Mouse (Mus musculus) gastrocnemius, adult 2 months (tissue): ENCODE measurements around the gene Mgat5b. TPM values are rescaled to one million over a fixed set of nuclear protein-coding genes. Genes with fewer than 3 reads are reported as not detected.
"Not testable (repeated sequence)": the region's sequence is repeated elsewhere in the genome, so short reads cannot be mapped to it uniquely, and the experiment has no call there.

Source experiments
- DNase-seq: peaks from one replicate; pipeline ENCODE4 v3.0.0; 2022
- H3K27ac ChIP-seq: fragments of 200-600 bp; 2 replicates; pipeline ENCODE4 v1.8.1; 2022; ENCODE audit warnings: mild to moderate bottlenecking
- H3K4me3 ChIP-seq: fragments of 200-600 bp; 2 replicates; pipeline ENCODE4 v1.8.1; 2022; ENCODE audit warnings: mild to moderate bottlenecking, moderate library complexity
- CTCF ChIP-seq: fragments of 200-600 bp; IDR thresholded peaks from 2 replicates; pipeline ENCODE4 v1.8.1; 2022; ENCODE audit warnings: antibody characterized with exemption, mild to moderate bottlenecking, moderate library complexity
- intact Hi-C: fragments of 180-260 bp; cut with DNase I; formaldehyde crosslinking; loops from one replicate; pipeline ENCODE4 v1.15.1; 2025
- total RNA-seq, 2 experiments: library from RNA; stranded (reverse); gene quantifications; 2 replicates each; pipeline ENCODE4 v1.2.3; 2021

The Mgat5b gene
- total RNA-seq, 2 experiments from 2014 or later, result not detected

DNA sequence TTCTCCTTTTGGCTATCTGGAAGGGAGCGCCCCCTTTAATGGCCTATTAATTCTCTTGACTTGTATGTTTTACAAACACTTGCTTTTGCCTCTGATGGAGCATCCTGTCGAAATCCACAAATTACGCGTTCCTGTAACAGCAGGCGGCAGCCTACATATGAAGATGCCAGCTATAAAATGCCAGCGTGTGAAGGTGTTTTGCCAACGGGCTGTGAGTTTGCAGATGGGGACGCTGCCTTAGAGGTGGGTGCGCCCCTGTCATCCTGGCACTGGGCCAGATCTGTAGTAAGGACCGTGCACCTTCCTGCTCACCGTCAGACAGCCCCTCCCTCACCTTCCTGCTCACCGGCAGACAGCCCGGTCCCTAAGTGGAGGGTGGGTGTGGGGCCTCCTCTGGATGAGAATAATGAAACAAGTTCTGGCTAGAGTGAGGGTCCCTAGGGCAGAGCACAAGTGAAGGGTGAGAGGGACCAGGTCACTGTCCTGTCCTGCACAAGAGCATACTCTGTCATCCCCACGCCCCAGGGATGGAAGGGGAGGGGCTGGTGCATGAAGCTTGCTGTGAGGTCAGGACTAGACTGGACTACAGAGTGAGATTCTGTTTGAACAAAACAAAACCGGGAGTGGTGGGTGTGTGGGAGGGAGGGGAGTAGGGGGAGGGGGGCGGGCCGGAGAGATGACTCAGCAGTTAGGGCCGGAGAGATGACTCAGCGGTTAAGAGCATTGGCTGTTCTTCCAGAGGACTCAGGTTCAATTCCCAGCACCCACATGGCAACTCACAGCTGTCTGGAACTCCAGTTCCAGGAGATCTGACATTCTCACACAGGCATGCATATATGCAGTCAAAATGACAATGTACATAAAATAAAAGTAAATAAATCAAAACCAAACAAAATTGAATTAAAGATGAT is 24.9 kb upstream of the Mgat5b start:
- no peak for DNase-seq
- Histone ChIP-seq H3K4me3 (no peak overlapping the region), H3K27ac (no peak overlapping the region)
- intact Hi-C loops, result loop anchor here (10.0 kb wide), 1 partner anchor 301 kb away; the partner anchor contains the start of gene Sept9
- TF ChIP-seq CTCF, result no peak

DNA sequence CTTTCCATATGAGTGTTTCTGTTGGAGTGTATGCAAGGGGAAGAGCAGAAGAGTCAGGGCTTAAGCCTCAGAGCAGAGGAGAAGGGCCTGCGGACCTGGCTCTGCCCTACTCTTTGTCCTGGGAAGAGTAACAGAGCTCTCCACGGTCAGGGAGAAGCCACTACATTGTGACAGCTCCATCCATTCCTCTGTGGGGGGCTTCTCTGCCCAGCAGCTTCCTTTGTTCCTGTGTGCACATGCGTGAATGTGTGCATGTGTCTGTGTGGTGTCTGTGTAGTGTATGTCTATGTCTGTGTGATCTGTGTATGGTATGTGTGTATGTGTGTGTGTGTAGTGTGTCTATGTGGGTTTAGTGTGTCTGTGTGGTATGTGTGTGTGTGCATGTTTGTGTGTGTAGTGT is 23.3 kb upstream of the Mgat5b start:
- TF ChIP-seq CTCF, result no peak
- Histone ChIP-seq H3K27ac (no peak overlapping the region), H3K4me3 (no peak overlapping the region)
- DNase-seq, result no peak
- intact Hi-C loops, result loop anchor here (10.0 kb wide), 1 partner anchor 299 kb away; the partner anchor contains the start of gene Sept9

DNA sequence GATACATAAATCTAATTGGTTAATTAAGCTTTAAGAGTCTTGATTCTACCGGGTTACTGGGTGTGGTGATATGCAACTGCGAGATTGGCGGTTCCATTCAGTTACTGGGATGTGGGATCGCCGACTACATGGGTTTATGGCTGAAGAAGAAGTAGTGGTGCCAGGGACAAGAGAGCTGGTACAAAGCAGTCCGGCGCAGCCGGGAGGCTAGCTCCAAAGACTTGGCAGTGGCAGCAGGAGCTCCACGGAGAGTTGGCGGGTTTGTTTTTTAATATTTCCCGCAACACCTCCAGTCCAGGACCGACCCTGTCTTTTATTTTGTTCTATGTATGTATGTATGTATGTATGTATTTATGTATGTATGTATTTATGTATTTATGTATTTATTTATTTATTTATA is 19.4 kb upstream of the Mgat5b start:
- no peak for DNase-seq
- no peak overlapping the region for H3K27ac ChIP-seq
- H3K4me3 ChIP-seq, result no peak overlapping the region
- intact Hi-C loops, result loop anchor here (10.0 kb wide), 1 partner anchor 296 kb away; the partner anchor contains the start of gene Sept9
- TF ChIP-seq CTCF, result no peak

DNA sequence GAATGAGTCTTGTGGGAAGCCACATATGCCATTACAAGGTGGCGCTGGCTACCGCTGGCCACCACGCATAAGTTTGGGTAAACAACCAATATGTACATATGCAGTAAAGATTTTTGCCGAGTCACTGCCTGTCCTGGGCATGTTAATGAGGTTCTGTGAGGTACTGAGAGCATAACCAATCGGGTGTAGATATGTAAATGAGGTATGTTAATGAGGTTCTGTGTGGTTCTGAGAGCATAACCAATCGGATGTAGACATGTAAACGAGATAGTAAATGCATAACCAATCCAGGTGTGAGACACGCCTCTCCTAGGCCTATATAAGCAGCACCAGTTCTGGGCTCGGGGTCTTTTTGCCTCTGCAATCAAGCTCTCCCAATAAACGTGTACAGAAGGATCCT is 16.1 kb upstream of the Mgat5b start:
- H3K27ac ChIP-seq, intact Hi-C loops, H3K4me3 ChIP-seq: not testable (repeated sequence)
- DNase-seq, result peak; percentile 2

DNA sequence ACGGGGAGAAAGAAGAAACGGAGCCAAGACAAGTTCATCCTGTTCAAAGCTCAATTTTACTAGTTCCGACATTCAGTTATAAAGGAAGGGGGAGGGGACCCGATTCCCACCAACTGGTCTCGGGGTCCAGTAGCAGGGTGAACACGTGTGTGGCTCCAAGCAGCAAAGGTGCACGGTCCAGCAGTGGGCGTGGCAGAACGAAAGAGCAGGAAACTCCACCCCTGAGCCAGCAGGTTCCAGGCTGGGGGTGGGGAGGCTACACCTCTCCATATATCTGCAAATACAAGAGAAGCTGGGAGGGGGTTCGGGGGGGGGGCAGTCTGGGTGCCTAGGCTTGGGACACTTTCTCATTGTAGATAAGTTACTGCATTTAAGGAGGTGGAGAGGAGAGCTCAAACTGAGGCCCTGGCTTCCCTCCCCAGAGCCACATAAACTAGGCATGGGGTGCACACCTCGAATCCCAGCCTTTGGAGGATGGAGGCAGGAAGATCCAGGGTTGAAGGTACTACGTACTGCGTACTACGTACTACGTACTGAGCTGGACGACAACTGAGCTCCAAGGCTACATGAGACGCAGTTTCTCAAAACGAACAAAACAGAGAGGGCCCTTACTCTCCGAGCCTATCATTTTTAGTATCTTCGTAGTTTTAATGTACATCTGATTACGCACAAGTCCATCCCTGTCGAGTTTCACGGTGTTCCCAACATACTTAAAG is 12.8 kb upstream of the Mgat5b start:
- Histone ChIP-seq H3K4me3 (peak overlapping the region; percentile 60), H3K27ac (no peak overlapping the region)
- intact Hi-C loops, result no loop called here
- DNase-seq, result no peak
- TF ChIP-seq CTCF, result no peak

DNA sequence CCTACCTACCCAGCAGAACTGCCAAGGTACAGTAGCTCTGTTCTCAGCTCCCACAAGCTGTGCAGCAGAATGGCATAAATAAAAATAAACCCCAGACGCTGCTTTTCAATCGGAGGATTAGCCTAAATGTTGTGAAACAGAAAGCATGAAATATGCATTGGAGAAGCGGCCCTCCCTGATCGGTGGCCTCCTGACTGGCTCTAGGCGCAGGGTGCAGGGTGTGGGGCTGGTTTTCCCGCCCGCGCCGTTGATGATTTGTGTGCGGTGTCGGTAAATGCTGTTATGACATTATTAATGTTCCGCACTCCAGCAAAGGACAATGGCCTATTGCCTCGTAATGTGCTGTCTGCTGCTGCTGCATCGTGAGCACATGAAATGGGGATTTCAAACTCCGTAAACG is 5.1 kb upstream of the Mgat5b start:
- no peak overlapping the region for H3K27ac ChIP-seq
- DNase-seq, result peak; percentile 2
- no peak for TF ChIP-seq CTCF
- intact Hi-C loops, result no loop called here
- no peak overlapping the region for H3K4me3 ChIP-seq

DNA sequence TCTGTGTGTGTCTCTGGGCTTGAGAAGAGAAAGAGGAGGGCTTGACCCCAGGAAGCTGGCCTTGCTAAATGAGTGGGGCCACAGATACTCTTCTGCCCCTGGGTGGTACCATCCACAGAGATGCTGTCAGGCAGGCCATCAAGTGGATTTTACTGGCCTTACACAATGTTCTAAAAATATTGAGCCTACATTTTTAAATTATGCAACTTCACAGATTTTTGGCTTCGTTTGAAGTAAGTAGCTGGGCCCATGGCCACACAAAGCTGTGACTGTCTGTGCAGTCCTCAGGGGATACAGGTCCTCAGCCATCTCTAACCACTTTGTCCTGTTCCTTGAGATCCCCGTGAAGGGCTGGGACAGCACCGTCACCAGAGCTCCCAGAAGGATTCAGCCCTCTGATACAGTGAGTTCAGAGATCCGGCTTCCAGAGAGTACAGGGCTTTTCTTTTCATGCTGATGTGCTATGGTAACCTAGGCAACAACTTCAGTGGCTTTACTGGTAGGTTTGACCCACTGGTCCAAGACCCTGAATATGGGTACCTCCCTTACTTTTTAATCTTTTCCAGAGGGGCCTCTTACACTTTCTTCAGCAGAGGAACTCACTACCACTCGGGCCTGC is 4.3 kb upstream of the Mgat5b start:
- intact Hi-C loops, result no loop called here
- no peak overlapping the region for H3K4me3 ChIP-seq
- peak; percentile 8 for DNase-seq
- no peak for TF ChIP-seq CTCF
- H3K27ac ChIP-seq, result no peak overlapping the region

DNA sequence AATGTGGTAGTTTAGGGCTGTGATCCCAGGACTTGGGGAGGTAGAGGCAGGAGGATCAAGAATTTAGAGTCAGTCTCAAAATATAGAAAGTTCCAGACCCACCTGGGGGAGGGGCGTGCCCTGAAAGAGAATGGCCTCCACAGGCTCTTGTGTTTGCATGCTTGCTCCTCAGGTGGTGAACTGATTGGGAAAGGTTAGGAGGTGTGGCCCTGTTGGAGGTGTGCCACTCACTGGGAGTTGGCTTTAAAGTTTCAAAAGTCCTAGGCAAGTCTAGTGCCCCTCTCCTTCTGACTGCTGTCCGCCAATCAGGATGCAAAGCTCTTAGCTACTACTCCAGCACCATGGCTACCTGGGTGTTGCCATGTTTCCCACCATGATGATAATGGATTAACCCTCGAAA is 3.4 kb upstream of the Mgat5b start:
- DNase-seq, result no peak
- Histone ChIP-seq H3K27ac (no peak overlapping the region), H3K4me3 (no peak overlapping the region)
- intact Hi-C loops, result loop anchor here (5.0 kb wide), 1 partner anchor 127 kb away; no protein-coding TSS in a partner anchor
- TF ChIP-seq CTCF, result no peak

DNA sequence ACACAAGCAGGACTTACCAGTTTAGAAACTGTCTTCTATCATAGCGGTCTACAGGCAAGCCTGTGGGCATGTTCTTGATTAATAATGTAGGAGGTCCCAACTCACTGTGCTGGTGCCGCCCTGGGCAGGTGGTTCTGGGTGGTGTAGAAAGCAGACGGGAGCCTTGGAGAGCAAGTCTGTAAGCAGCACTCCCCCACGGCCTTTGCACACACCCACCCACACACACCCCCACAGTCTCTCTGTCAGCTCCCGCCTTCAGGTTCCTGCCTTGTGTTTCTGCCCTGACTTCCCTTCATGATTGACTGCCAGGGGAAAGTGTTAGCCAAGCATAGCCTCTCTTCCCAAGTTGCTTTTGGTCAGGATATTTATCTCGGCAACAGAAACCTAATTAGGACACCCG is 1.3 kb upstream of the Mgat5b start:
- TF ChIP-seq CTCF, result no peak
- intact Hi-C loops, result loop anchor here (2.0 to 5.0 kb wide), 2 partner anchors 101 to 125 kb away; no protein-coding TSS in a partner anchor

DNA sequence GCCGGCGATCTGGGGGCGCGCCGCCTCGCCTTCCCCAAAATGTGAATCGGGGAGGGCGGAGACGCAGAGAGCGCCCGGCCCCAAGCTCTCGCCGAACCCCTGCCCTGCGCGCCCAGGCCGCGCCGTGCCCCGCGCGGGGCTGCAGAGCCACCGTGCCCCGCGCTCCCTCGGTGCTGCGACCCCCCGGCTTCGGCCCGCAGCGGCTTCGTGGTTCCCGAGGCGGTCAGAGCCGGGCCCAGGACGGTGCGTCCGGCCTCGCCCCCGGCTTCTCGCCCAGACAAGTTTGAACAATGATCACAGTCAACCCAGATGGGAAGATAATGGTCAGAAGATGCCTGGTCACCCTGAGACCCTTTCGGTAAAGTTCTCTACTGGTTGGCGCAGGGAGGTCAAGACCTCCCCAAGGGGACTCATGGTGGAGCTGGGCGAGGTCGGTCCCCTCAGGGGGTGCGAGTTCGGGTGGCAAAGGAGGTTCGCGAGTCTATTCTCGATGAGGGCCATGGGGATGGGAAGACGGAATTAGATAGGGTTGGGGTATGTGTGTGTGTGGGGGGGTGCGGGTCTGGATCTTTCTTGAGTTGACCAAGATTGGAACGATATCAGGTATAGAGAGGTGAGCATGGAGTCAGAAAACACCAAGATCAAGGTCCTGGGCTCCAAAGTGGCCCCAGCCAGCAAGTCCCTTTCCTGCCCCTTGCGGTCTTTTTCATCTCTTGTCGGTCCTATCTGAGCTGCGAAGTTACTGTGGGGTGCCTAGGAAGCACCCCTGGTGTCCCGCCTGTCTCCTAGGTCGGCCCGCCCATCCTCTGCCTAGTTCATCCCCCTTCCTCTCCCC is 740 bp downstream of the Mgat5b start:
- H3K4me3 ChIP-seq, result peak overlapping the region; percentile 69
- H3K27ac ChIP-seq, result no peak overlapping the region
- TF ChIP-seq CTCF, result no peak
- intact Hi-C loops, result loop anchor here (2.0 to 5.0 kb wide), 2 partner anchors 75 to 123 kb away; no protein-coding TSS in a partner anchor
- DNase-seq, result no peak

More for the DNA sequence above, 1.3 kb upstream of the Mgat5b start:
- DNase-seq, result no peak
- no peak overlapping the region for H3K27ac ChIP-seq
- no peak overlapping the region for H3K4me3 ChIP-seq

DNA sequence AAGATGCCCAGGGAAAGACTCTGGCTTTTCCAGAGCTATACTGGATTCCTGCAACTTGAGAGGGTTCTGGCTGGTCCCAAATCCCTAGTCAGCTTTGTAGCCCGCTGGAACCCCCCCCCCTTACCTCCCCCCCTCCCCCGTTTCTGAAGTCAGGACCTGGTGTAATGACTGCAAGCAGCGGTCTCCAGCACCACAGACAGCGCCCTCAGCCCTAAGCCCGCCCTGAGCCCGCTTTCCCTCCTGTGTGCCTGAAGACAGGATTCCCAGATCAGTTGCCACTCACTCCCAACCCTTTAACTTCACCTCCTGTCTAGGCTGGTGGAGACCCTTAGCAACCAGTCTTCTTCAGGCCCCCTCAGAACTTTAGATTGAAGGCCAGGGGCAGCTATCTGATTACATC is 2.1 kb downstream of the Mgat5b start:
- Histone ChIP-seq H3K4me3 (no peak overlapping the region), H3K27ac (no peak overlapping the region)
- no peak for TF ChIP-seq CTCF
- intact Hi-C loops, result no loop called here
- no peak for DNase-seq

DNA sequence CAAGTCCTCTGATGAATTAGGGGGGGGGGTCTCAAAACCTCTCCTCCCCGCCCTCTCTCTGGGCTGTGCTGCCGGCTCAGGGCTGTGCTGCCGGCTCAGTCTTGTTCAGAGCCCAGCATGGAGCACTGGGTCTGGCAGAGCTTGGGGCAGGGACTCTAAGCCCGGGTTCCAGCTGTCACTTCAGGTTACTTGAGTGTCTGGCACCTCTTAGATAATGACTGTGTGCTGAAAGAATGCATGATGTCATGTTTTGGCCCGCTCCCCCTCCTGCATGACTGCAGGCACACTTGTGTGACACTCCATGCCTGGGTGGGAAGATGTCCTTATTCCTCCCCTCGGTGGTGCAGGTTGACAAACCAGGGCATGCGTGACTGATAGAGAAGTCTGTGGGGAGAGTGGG is 3.4 kb downstream of the Mgat5b start:
- intact Hi-C loops, result no loop called here
- no peak overlapping the region for H3K27ac ChIP-seq
- peak; percentile 32 for DNase-seq
- H3K4me3 ChIP-seq, result no peak overlapping the region
- no peak for TF ChIP-seq CTCF
